Mouse (Mus musculus) A20 (cell line): ENCODE data around the gene Fam172a.

Experiments used
- DNase-seq: peaks from one replicate; pipeline ENCODE4 v3.0.0-alpha.2; 2011; ENCODE audit warnings: low read depth, low spot score

Gene Fam172a

GRCm38 (mm10) chr13:78198871-78199641, 497.2 kb downstream of the Fam172a start:
- DNase-seq: peak; percentile 59

DNA sequence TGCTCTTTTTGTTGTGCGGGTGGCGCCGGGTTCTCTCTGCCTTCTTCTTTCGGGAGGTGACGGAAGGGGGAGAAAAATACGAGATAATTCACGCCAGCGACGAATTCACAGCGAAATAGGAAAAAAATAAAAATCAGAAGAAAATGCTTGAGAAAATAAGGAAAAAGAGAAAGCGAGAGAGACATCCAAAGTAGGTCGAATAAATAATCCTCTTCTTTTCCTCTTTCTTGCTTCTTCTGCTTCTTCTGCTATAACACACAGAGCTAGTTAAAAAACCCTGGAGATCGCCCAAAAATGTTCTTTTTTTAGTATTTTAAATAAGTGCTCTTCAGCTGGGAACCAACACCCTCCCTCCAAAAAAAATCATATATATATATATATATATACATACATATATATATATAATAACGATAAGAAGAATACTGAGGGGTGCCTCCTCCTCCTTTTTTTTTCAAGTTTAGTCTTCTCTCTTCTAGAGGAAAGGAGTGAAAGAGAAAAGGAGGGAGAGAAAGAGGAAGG, 497.9 kb downstream of the Fam172a start, which contains the start of gene Nr2f1:
TSS of gene Nr2f1 (minus strand) at position 116 of the 519 bp plus-strand sequence.
- DNase-seq: no peak

GRCm38 (mm10) chr13:78200407-78200806, 498.6 kb downstream of the Fam172a start:
- DNase-seq: peak; percentile 86

- peak; percentile 75 for DNase-seq
These were observed 499.4 kb downstream of the Fam172a start for GRCm38 (mm10) chr13:78200991-78201870.

- DNase-seq: no peak
These were observed 500.2 kb downstream of the Fam172a start for GRCm38 (mm10) chr13:78201871-78202565.

DNA sequence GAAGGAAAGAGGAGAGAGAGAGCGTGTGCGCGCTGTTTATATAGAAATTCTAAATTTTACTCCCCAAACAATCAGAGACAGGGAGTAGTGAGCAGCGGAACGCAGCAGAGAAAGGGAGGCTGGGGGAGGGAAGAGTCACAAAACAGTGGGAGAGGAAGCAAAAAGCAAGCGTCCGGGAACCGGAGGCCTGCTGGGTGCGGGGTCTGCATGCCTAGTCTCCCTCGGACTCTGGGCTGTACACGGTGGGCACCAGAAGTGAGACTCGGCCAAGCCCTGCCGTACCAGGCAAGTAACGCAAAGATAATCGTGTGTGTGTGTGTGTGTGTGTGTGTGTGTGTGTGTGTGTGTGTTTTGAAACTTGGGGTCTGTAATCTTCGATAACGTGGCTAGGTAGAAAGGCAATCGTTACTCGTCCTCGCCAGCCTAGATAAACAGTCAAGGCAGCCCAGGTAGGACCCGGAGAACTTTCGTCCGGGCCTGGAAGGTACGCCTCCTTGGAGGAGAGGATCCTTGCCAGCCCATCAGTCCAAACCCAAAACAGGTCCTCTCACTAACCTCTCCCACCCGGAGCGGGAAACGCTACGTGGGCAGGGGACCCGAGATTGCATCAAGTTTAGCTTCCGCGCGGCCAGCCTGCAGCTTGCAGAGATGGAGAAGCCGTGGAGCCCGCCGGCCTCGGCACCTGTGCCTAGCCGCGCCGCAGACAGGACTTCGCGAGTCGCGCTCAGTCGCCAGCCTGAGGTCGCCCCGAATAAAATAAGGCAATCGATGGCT, 500.9 kb downstream of the Fam172a start:
- DNase-seq: no peak

- no peak for DNase-seq
These were observed 501.7 kb downstream of the Fam172a start for GRCm38 (mm10) chr13:78203348-78204061.

DNA sequence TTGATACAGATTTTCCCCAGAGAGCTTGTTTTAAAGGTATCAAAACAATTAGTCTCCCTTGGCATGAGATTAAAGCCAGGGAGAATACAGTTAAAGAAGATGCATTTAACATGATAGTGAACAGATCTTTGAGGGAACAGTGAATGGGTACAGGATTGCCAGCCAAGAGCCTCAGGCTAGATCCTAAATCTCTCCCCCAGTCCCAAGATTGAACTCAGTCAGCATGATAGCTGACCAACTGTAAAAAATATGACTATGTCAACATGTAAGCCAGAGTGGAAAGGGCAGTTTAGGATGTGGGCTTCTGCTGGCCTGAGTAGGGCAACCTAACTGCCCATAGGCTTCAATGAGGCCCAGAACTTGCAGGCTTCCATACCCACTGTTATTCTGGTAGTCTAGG, 503.6 kb downstream of the Fam172a start:
- no peak for DNase-seq

DNA sequence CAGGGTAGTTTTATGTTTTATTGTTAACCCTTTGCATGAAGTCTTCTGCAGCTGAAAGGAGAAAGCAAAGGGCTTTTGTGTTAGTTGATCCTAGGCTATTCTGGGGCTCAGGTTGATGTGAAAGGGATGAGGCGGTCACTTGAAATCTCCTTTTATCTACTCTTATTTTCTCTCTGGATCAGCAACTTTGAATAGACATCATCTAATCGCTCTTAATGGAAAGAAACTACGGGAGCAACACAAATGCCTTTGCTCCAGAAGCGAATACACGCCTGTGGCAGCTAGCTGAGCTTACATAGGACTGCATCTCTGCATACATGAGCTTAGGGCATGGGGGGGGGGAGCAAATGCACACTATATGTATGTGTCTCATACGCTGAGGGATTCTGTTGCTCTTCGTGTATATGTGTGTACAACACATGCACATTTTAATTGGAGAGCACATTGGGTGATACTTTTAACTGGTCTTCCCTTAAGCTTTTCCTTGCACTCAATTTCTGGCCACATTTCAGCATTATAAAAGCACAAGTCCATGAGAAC, 505.1 kb downstream of the Fam172a start:
- DNase-seq: no peak

GRCm38 (mm10) chr13:78207796-78208645, 506.2 kb downstream of the Fam172a start:
- DNase-seq: no peak

DNA sequence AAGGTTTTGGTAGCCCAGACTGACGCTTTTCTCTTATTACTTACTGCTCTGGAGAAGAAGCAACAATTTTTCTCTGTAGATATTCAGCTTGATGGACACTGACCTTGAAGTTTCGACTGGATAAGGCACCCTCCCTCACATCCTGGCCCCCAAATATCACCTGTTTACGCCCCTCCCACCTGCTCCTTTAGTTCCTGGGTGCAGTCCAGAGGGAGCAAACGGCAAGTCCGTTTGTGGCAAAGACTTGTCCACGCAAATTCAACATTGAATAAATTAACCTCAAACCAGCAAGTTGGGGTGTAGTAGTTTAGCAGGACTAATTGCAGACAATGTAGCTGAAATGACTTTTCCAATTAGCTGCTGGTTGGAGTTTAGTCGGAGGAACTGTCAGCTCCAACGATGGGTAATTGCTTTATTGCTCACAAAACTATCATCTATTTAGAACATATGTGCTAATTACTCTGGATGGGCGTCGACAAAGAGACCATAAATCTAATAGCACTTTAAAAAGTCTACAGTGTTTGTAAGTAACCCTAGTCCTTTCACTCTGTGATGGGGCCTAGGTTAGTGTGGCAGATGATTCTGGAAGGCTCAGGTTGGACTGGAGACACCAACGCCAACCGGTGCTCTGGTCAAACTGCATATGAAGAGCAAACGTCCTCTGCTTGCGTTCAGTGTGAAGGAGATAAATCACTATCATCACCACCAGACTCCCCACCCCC, 507.0 kb downstream of the Fam172a start:
- no peak for DNase-seq

GRCm38 (mm10) chr13:78209611-78210028, 507.8 kb downstream of the Fam172a start:
- no peak for DNase-seq

- no peak for DNase-seq
These were observed 508.4 kb downstream of the Fam172a start for GRCm38 (mm10) chr13:78210029-78210747.

DNA sequence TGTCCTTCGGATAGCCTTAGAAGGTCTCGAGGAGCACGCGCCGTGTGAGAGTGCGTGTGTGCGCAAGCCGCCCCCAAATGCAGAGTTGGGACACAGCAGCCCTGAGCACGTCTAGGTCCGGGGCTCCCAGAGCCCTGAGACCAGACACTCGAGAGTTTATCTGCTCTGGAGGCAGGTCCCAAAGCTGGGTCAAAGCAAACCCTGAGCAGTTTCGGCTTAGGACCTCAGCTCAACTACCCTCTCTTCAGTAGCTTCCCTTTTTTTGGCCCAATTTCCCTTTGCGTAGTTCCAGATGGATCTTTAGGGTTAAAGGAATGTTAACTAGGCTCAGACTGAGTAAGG, 508.9 kb downstream of the Fam172a start:
- DNase-seq: no peak

DNA sequence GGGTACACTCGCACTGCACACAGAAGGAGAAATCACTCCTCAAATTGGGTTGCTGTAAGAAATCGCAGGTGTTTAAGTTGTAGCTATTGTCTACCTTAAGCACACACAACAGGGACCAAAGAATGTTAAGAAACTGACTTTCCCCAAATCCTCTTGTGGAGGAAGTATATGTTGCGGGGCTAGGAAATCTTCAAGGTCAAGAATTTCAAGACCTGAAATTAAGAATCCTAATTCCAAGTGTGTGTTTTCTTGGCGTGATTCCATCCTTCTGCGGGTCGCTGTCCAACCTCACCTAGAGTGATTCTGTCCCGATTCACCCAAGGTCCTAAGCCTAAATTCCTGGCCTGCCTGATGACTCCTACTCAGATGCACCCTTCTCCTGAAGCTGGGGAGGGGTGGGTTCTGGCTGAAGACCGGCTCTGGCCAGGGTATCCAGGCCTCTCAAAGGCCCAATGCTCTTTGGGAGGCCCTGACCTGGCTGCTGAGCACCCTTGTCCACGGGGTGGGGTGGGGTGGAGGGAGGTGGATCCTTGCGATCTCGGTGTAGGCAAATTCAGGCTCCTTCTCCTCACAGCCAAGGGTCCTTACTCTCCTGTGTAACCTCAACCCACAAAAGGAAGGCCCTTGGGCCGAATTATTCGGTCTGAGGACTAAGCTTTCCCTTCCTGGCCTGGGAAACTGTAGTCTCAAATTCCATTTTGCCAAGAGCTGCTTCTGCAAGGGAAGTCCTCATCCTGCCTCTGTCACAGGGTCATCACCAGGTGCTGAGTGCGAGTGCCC, 509.6 kb downstream of the Fam172a start:
- no peak for DNase-seq

GRCm38 (mm10) chr13:78212111-78212510, 510.3 kb downstream of the Fam172a start:
- no peak for DNase-seq

DNA sequence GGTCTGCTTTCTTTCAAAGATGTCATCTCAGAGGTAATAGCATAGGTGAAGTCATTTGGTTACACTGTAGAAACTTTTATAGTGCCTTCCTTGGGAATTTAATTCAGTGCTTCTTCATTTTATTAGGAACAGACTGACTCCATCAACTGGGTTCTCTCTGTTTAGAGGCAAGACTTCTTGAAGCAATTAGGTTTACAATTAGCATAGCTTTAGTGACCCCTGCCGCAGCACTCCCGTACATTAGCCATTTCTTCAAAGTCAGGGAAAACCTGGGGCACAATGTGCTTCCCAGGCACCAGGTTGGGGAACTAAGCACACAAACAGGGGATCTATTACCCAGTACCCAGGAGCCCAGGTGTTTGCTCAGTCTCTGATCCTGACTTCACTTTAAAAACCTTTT, 511.3 kb downstream of the Fam172a start:
- DNase-seq: no peak
